Mouse (Mus musculus) hindlimb bud, embryonic 11.5 days (tissue): ENCODE results near the gene Rps17.

Experiments
- DNase-seq: peaks from one replicate; pipeline ENCODE4 v3.0.0-alpha.2; 2012; ENCODE audit warnings: low read depth, low spot score; ENCODE audit errors: extremely low spot score

The Rps17 gene

DNA sequence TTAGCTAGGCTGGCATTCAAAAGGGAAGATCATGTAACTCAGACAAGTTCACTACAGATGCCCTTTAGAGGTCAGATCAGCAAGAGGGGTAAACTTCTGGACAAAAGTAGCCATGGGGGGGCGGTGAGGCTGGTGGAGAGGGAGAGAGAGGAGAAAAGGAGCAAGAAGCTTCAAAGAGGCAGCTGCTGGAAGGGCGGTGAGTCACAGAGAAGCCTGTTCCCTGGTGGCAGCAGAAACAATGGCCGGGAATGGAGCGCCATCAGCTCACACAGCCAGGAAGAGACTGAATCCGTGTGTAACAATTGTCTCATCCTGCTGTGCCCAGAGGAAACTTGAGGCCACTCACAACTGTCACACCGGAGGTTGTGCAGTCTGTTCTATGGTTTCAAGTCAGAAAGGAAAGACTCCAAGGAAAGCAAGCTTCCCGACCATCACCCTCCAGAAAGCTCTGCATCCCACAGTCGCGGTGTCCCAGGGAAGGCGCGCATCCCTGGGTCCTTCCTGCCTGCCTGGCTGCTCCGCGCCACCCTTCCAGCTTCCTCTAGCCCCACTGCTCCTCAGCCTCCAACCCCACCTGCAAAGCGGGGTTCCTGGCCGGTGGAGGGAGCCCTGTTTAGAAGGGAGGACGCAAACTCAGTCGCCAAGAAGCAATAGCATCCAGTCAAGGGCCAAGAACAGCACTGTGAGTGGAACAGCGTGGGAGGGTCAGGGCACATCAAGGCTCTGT, 9.2 kb downstream of the Rps17 start:
- no peak for DNase-seq

DNA sequence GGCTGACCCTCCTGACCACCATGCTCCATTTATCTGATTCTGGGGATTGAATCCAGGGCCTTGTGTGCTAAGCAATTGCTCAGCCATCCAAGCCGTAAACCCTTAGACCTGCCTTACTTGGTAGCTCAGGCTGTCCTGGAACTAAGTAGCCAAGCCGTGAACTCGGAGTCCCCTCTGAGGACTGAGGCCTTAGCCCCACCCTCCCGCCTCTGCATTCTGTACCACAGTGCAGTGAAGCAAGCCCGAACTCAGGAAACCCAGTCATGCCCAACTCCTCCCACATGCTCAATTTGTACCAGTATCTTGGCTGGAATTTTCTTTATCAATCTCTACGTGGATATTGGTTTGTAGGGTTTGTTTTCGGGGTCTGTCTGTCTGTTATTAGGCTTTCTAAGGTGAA, 13.2 kb downstream of the Rps17 start:
- no peak for DNase-seq

DNA sequence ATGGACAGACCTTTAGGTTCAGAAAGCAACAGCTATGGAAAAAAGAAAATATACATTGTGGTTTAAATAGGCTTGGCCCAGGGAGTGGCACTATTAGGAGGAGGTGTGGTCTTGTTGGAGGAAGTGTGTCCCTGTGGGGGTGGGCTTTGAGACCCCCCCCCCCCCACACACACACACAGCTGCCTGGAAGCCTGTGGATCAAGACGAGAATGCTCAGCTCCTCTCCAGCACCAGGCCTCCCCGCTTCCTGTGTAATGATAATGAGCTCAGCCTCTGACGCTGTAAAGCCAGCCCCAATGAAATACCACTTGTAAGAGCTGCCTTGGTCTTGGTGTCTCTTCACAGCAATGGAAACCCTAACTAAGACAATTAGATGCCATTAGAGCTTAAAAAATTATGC, 14.3 kb downstream of the Rps17 start:
- no peak for DNase-seq

DNA sequence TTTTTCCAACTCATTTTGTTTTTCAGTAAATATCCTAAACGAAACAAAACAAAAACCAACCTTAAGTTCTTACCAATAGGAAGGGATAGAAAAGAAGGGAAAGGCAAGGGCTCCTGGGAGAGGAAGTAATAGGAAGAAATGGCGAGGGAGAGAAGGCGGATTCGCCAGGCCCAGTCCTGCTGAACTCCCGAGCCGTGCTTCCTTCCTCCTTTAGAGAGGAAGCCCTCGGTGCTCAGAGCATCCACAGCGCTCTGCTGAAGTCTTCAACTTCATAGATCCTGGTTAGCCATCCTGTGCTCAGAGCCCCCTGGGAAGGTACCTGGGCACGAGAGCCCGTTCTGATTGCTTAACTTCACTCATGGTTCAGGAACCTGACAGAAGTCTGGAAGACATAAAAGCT, 17.4 kb downstream of the Rps17 start:
- no peak for DNase-seq

DNA sequence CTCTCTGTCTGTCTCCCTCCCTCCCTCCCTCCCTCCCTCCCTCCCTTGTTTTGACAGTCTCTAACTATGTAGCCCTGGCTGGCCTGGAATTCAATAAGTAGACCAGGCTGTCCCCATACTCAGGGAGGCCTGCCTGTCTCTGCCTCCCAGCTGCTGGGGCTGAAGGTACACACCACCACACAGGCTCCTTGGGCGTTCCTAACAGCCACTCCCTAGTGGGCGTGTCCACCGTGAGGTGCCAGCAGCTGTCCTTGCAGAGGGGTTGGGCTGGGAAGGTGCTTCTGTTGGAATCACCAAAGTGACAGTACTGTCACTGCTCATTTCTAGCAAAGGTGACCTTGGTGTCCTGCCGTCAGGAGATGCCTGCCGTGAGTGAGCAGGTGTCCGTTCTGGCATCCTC, 18.2 kb downstream of the Rps17 start:
- no peak for DNase-seq

DNA sequence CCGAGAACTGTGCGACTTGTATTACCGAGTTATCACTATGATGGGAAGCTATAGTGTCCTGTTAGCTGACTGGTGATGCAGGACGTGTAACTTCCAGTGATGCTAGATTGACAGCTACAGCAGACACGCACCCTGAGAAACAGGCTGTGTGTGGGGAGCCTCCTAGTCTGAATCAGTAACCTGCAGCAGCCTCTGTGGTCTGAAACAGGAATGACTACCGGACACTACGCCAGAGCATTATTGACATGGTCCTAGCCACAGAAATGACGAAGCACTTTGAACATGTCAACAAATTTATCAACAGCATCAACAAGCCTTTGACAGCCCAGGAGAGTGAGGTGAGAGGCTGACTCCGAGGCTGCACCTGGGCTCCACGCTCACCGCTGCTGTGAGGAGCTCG, 19.0 kb downstream of the Rps17 start:
- no peak for DNase-seq

DNA sequence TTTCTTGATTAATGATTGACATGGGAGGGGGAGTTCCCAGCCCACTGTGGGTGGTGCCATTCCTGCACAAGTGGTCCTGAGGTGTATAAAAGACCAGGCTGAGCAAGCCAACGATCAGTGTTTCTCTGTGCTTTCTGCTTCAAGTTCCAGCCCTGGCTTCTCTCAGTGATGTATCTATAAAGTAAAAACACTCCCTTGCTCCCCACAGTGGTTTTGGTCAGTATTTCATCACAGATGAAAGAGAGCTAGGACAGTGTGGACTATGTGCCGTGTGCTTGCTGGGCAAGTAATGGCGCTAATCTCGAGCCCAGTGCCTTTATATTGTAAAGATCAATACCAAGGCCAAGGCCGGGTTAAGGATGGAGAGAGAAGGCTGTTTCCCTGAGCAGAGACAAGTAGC, 23.3 kb downstream of the Rps17 start:
- no peak for DNase-seq

DNA sequence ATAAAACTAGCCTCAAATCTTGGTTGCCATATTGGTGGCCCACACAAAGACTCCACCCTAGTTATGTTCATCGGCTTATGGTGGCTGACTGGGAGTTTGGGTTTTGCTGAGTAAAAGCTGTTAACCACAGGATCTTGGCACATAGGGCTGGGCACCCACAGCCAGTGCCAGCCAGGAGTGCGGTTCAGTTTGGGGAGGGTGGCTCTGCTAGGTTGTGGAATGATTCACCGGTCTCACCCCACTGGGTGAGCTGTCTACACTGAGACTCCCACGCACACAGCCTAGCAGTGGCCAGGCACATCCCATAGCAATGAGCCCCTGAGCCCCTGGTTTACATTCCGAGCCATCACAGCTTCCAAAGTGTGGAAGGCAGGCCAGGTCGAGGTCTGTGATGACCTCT, 25.3 kb downstream of the Rps17 start:
- no peak for DNase-seq

DNA sequence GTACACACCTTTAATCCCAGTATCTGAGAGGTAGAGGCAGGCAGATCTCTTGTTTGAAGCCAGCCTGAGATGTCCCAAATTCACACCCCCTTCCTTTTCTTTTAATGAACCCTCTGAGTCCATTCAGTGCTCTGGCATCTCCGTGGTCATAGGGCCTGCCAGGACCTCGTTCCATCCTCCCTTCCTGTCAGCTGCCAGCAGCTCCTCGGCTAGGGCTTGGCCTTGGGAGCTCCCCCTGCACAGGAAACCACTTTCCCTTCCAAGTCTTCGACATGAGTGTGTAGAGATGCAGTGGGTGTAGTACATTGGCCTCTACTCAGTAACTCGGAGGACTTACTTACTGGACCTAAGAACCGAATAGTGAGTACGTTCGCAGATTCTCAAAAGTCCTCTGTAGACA, 29.5 kb downstream of the Rps17 start:
- no peak for DNase-seq

DNA sequence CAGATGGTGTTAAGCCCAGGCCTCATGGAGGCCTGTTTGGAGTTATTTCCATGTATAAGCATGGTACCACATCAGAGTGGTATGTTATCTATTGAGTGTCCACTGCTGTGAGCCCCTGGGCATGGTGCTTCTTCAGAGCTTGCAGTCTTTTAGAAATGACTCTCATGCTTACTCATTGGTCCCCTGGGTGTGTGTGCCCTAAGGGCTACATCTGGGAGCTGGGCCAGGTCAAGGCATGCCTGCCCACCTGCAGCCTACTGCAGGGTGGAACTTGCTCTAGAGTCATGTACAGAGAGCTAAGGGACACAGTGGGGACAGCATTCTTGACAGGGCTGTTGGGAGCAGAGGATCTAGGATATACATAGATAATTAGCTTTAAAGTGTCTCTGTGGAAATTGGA, 33.5 kb downstream of the Rps17 start:
- DNase-seq, result no peak

DNA sequence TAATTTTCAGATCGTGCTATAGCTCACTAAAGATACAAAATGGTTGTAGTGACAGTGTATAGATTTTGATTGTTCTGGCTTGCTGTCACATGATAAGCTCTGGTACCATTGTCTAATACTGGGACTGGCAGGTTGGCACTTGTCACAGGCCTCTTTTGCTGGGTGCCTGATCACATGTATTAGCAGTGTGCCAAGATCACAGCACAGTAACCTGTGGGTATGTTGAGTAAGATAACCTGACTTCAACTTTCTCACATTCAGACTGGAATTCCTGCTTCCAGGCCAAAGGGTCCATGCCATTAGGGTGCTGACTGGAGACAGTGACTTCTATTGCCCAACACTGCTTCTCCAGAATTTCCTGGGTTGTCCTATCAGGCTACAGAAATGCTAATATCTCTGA, 33.9 kb downstream of the Rps17 start:
- DNase-seq, result no peak

DNA sequence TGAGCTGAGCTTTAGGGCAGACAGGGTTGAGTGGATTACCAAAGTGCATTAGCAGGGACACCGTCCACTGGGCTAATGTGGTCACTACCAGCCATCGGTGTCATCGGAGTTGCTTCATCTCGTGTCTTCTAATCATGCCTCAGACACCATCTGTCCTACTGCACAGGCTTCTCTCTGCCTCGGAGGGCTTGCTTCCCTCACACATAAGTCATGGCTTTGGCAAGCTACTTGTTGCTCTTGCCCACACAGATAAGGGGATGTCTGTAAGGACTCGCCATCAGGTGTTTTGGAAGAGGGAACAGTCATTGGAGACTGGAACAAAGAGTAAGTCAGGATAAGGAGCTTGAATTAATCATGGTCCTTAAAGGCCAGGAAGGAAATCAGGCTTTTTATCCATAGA, 35.8 kb downstream of the Rps17 start:
- DNase-seq, result no peak

DNA sequence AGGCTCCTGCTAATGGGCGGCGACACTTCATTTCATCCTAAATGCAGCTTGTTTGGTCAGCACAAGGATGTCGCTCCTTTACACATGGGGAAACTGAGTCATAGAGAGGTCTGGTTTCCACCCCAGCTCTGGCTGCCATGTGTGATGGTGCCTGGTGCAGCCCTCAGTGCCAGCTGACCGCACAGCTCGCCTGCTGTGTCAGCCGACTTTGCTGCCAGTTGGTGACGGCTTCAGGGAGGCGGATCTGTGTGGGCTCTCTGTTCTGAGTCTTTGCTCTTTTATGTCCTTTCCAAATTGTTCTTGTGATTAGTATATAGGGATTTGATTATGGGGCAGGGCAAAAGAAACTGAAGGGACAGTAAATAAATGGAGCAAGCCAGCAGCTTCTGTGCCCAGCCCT, 37.3 kb downstream of the Rps17 start:
- DNase-seq, result no peak

DNA sequence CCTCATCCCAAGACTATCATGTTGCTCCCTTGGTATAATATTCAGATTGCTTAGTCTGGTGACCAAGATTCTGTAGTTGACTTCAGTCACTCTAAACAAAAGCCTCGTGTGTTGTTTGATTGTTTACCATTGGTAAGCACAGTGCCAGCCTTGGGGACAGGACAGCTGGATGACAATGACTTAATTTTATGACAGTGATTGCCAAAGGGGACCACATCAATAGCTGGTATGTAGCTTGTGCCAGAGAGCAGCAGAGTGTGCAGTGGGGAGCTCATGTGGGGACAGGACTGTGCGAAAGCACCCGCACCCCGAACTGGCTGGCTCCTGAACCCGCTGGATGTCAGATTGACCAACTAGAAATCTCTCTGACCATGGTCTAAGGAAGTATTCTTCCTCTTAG, 40.4 kb downstream of the Rps17 start:
- no peak for DNase-seq

DNA sequence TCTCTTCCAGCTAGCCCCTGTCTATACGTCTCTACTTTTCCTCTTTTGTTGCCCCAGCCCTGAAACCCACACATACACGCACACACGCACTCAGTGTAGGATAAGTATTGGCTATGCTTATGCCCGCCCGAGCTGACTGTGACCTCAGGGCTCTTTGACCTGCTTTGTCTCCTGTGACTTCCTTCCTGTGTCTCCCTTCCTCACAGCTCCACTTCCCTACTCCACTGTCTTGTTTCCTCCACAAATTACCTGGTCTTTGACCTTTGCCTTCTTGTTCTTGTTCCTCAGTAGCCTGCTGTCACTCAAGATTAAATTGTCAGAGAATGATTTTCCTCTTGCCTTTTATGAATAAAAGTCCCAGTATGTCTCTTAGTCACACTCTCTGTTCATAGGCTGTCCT, 41.0 kb downstream of the Rps17 start:
- DNase-seq, result no peak

DNA sequence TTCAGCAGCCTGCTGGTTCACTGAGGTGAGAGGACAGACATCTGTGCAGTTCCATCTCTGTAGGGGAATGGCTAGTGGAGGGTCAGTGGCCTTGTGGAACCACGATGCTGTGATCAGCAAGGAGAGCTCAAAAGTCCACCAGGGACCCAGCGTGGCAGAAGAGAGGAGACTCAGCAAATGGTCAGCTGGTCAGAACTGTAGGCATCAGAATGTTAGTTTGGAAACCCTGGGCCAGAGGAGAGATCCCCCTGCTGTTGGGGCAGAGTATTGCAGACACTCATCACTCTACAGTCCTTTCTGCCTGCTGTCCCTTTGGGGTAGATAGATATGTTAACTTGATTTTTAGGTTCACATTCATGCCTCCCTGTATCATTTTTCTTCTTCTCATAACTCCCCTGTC, 41.4 kb downstream of the Rps17 start:
- no peak for DNase-seq

DNA sequence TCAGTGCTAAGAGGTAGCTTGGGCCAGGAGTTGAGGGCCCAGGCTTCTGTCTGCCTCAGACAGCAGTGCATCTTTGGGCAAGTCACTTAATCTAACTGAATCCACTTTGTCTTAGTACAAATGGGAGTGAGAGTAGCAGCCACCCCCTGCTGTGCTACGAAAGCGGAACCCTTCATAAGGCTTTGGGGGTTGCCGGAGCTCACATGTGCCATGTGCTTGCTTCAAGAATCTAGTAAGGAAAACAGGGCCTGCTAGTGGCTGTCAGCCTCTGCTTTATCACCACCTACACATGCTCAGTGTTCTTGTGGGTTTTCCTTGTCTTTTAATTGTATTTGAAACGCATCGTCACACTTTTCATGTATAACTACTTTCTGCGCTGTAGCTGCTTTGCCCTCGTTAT, 43.7 kb downstream of the Rps17 start:
- no peak for DNase-seq

DNA sequence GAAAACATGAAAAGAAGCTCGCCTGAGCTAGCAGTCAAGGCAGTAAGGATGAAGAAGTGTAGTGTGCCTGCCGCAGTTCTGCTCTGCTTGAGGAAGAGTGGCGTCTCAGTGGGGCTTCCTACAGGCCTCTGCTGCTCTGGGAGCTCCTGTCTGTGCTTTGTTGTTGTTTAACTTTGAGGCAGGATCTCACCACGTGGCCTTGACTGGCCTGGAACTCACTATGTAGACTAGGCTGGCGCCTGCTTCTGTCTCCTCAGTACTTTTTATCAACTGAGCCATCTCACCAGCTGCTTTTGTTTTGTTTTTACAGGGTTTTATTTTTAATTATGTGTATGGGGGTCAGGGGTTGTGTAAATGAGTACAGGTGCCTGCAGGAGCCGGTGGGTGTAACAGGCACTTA, 46.8 kb downstream of the Rps17 start:
- no peak for DNase-seq

DNA sequence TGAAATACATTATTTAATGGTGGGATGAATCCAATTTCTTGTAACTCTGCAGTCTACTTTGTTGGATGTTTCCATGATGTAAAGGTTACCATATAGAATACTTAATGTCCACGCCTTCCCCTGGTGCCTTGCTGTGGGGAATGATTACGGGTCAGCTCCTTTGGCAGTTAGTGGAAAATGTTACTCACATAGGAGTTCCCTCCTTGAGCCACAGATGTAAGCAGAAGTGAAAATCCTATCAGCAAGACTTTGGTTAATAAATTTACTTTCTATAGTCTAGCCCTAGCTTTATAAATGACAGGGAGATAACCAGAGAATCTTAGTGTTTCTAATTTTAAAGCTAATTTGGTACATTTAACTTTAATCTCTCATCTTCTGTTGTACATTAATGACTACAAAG, 49.9 kb downstream of the Rps17 start:
- DNase-seq, result no peak
